Mouse (Mus musculus) lung, adult 2 months (tissue): ENCODE results near the gene Dtymk.

ENCODE experiments used
- CTCF ChIP-seq: fragments of 200-500 bp; IDR thresholded peaks from 2 replicates; pipeline ENCODE4 v1.5.1; 2011; ENCODE audit warnings: mild to moderate bottlenecking, low read length, control low read depth; ENCODE audit not compliant: insufficient read depth
- POLR2A ChIP-seq: fragments of 200-500 bp; IDR thresholded peaks from 2 replicates; pipeline ENCODE4 v1.6.1; 2011; ENCODE audit warnings: low read depth, mild to moderate bottlenecking, control low read depth, low read length, borderline replicate concordance; ENCODE audit errors: extremely low read depth

- TF ChIP-seq CTCF = no peak
- no peak for TF ChIP-seq POLR2A
Measured at GRCm38 (mm10) chr1:93834671-93835150, 33.0 kb upstream of the Dtymk start.
